Mouse (Mus musculus): ENCODE data around the gene Ctbp1. TPM values are rescaled to one million over a fixed set of nuclear protein-coding genes. Genes with fewer than 3 reads are reported as not detected.
A peak's percentile ranks its signal among the peaks of the same experiment; 100 is the strongest.

Ctbp1 gene
- total and polyA plus RNA-seq, 3 experiments, result 353 to 595 (median 443) TPM

- TF ChIP-seq MYB (IDR thresholded peaks at IDR 0.05; ENCODE audit: low read depth, low read length) (no peak), ZKSCAN1 (IDR thresholded peaks at IDR 0.05; ENCODE audit: low read depth, low read length) (peak; percentile 53; the same call in 1 of the 2 replicates), MXI1 (IDR thresholded peaks at IDR 0.05; ENCODE audit: low read depth, low read length) (peak; percentile 89), CHD1 (IDR thresholded peaks at IDR 0.05; ENCODE audit: low read depth, low read length) (peak; percentile 83; the same call in 1 of the 2 replicates), USF2 (IDR thresholded peaks at IDR 0.05; ENCODE audit: borderline replicate concordance in 1 of 2, insufficient read depth in 1 of 2, low read depth in 1 of 2, low read length in 2 of 2) (no peak), MAX (IDR thresholded peaks at IDR 0.05; ENCODE audit: low read length) (peak; percentile 94), GABPA (IDR thresholded peaks at IDR 0.05; ENCODE audit: low read depth, low read length) (no peak), KAT2A (conservative IDR thresholded peaks at IDR 0.05; ENCODE audit: low read depth, low read length) (peak; percentile 20; the same call in 1 of the 2 replicates), NRF1 (IDR thresholded peaks at IDR 0.05; ENCODE audit: insufficient read depth, low read depth, low read length, poor library complexity, severe bottlenecking) (no peak), CTCF (IDR thresholded peaks at IDR 0.05 in 2 of 3, conservative IDR thresholded peaks at IDR 0.05 in 1 of 3; ENCODE audit: control insufficient read depth in 1 of 3, insufficient read depth in 1 of 3, low read depth in 2 of 3, low read length in 3 of 3, poor library complexity in 1 of 3, severe bottlenecking in 1 of 3) (peak; percentile 97 to 100 (median 99)), E2F4 (IDR thresholded peaks at IDR 0.05; ENCODE audit: borderline replicate concordance, low read depth, low read length) (no peak), POLR2A (IDR thresholded peaks at IDR 0.05; ENCODE audit: control insufficient read depth in 1 of 2, insufficient read depth in 1 of 2, low read depth in 1 of 2, low read length in 2 of 2, poor library complexity in 1 of 2) (peak in 1 of 2 experiments; percentile 65; a peak in 2 of 4 replicates), MAFK (IDR thresholded peaks at IDR 0.05; ENCODE audit: borderline replicate concordance, low read depth, low read length) (peak; percentile 21; the same call in 1 of the 2 replicates), MYC (IDR thresholded peaks at IDR 0.05; ENCODE audit: low read depth, low read length) (peak; percentile 91), CHD2 (IDR thresholded peaks at IDR 0.05; ENCODE audit: low read length) (no peak), MEF2A (IDR thresholded peaks at IDR 0.05; ENCODE audit: extremely low read depth, insufficient replicate concordance, low read depth, low read length, poor library complexity, severe bottlenecking) (no peak), POLR2AphosphoS5 (IDR thresholded peaks at IDR 0.05; ENCODE audit: borderline replicate concordance, low read depth, low read length) (no peak), EP300 (IDR thresholded peaks at IDR 0.05; ENCODE audit: low read depth in 1 of 2, low read length in 2 of 2) (peak; percentile 25 to 44; a peak in 1 of 4 replicates), HCFC1 (IDR thresholded peaks at IDR 0.05; ENCODE audit: low read depth, low read length) (peak; percentile 68), TAL1 (IDR thresholded peaks at IDR 0.05; ENCODE audit: low read length) (no peak), BHLHE40 (IDR thresholded peaks at IDR 0.05; ENCODE audit: borderline replicate concordance, low read depth, low read length) (peak; percentile 57)
These were observed 71.0 kb downstream of the Ctbp1 start (continued) for GRCm38 (mm10) chr5:33203691-33204242.

GRCm38 (mm10) chr5:33203171-33203565, 71.6 kb downstream of the Ctbp1 start:
- H3K79me2 ChIP-seq (ENCODE audit: control insufficient read depth, insufficient read depth, low read length, poor library complexity), result no peaks in the 10 kb centered on the region
- peak overlapping the region; percentile 8 for H3K9ac ChIP-seq (ENCODE audit: control insufficient read depth, low read depth, low read length, poor library complexity, severe bottlenecking)
- H3K27ac ChIP-seq (ENCODE audit: control insufficient read depth, low read depth, low read length), result no peak overlapping the region; the same call in 1 of the 2 replicates
- no peak for DNase-seq (ENCODE audit: low read depth, low spot score)
- H3K9me3 ChIP-seq (replicated peaks; ENCODE audit: insufficient read depth, low read length), result no peaks in the 10 kb centered on the region
- H3K4me3 ChIP-seq (ENCODE audit: control insufficient read depth in 1 of 2, insufficient read depth in 1 of 2, low read depth in 2 of 2, low read length in 2 of 2), result no peak overlapping the region
- no peaks in the 10 kb centered on the region for H3K27me3 ChIP-seq (ENCODE audit: control insufficient read depth in 1 of 2, insufficient read depth in 2 of 2, low read length in 2 of 2)
- peaks cover 0 to 21% of the 10 kb centered on the region in 2 experiments; a peak in 2 of 4 replicates for H3K36me3 ChIP-seq (ENCODE audit: control insufficient read depth in 1 of 2, insufficient read depth in 2 of 2, low read length in 2 of 2)
- H3K4me1 ChIP-seq (ENCODE audit: control insufficient read depth in 1 of 2, insufficient read depth in 2 of 2, low read length in 2 of 2), result peaks cover 14 to 51% of the 10 kb centered on the region in 2 experiments
- no peak for TF ChIP-seq ZMIZ1 (IDR thresholded peaks at IDR 0.05; ENCODE audit: low read depth, low read length)
- no peak for TF ChIP-seq UBTF (IDR thresholded peaks at IDR 0.05; ENCODE audit: borderline replicate concordance, insufficient read depth, low read depth, low read length)
- TF ChIP-seq USF1 (IDR thresholded peaks at IDR 0.05; ENCODE audit: low read depth, low read length), result no peak
- no peak for TF ChIP-seq SIN3A (IDR thresholded peaks at IDR 0.05; ENCODE audit: low read length)
- no peak for TF ChIP-seq POLR2AphosphoS5 (IDR thresholded peaks at IDR 0.05; ENCODE audit: borderline replicate concordance, low read depth, low read length)
- TF ChIP-seq KAT2A (conservative IDR thresholded peaks at IDR 0.05; ENCODE audit: low read depth, low read length), result no peak
- TF ChIP-seq USF2 (IDR thresholded peaks at IDR 0.05; ENCODE audit: borderline replicate concordance in 1 of 2, insufficient read depth in 1 of 2, low read depth in 1 of 2, low read length in 2 of 2), result no peak
- no peak for TF ChIP-seq POLR2A (IDR thresholded peaks at IDR 0.05; ENCODE audit: control insufficient read depth in 1 of 2, insufficient read depth in 1 of 2, low read depth in 1 of 2, low read length in 2 of 2, poor library complexity in 1 of 2)
- TF ChIP-seq GATA1 (IDR thresholded peaks at IDR 0.05; ENCODE audit: low read depth, low read length), result no peak
- no peak for TF ChIP-seq HCFC1 (IDR thresholded peaks at IDR 0.05; ENCODE audit: low read depth, low read length)
- TF ChIP-seq MEF2A (IDR thresholded peaks at IDR 0.05; ENCODE audit: extremely low read depth, insufficient replicate concordance, low read depth, low read length, poor library complexity, severe bottlenecking), result no peak
- TF ChIP-seq NRF1 (IDR thresholded peaks at IDR 0.05; ENCODE audit: insufficient read depth, low read depth, low read length, poor library complexity, severe bottlenecking), result no peak
- no peak for TF ChIP-seq POLR2AphosphoS2 (IDR thresholded peaks at IDR 0.05; ENCODE audit: low read length)
- no peak for TF ChIP-seq ETS1 (IDR thresholded peaks at IDR 0.05; ENCODE audit: low read depth, low read length)
- TF ChIP-seq CHD1 (IDR thresholded peaks at IDR 0.05; ENCODE audit: low read depth, low read length), result no peak
- TF ChIP-seq MXI1 (IDR thresholded peaks at IDR 0.05; ENCODE audit: low read depth, low read length), result no peak

Data from MEL (cell line).